Mouse (Mus musculus) liver, postnatal 0 days (tissue): Measurements from ENCODE around the gene Col10a1. TPM values are rescaled to one million over a fixed set of nuclear protein-coding genes. Genes with fewer than 3 reads are reported as not detected.
"Not testable (repeated sequence)": the region's sequence is repeated elsewhere in the genome, so short reads cannot be mapped to it uniquely, and the experiment has no call there.

Experiments
- ATAC-seq: fragments of 200-750 bp; cut with Nextera tagmentation; 2 replicates; pipeline ENCODE4 v1.8.0; 2017; ENCODE audit warnings: mild to moderate bottlenecking, moderate library complexity
- DNase-seq: peaks from one replicate; pipeline ENCODE4 v3.0.0-alpha.2; 2016
- H3K27ac ChIP-seq: fragments of 300-500 bp; sonication (generic); 2 replicates; pipeline ENCODE4 v1.5.1; 2014; ENCODE audit warnings: antibody characterized with exemption, moderate library complexity, mild to moderate bottlenecking, low read depth
- H3K27me3 ChIP-seq: fragments of 300-500 bp; sonication (generic); 2 replicates; pipeline ENCODE4 v1.6.1; 2014; ENCODE audit warnings: low read length, control low read depth, mixed read lengths; ENCODE audit not compliant: insufficient read depth
- H3K36me3 ChIP-seq: fragments of 300-500 bp; sonication (generic); replicated peaks from 2 replicates; pipeline ENCODE4 v1.6.1; 2014; ENCODE audit warnings: mild to moderate bottlenecking, control low read depth, low read length, moderate library complexity, mixed read lengths; ENCODE audit not compliant: insufficient read depth
- H3K4me1 ChIP-seq: fragments of 300-500 bp; sonication (generic); 2 replicates; pipeline ENCODE4 v1.6.1; 2014; ENCODE audit warnings: antibody characterized with exemption, mild to moderate bottlenecking, control low read depth; ENCODE audit not compliant: insufficient read depth
- H3K4me2 ChIP-seq: fragments of 300-500 bp; sonication (generic); 2 replicates; pipeline ENCODE4 v1.6.1; 2014; ENCODE audit warnings: low read depth, mild to moderate bottlenecking, low read length, moderate library complexity, mixed read lengths
- H3K4me3 ChIP-seq: fragments of 300-500 bp; sonication (generic); 2 replicates; pipeline ENCODE4 v1.5.1; 2014; ENCODE audit warnings: low read depth, low read length
- H3K9ac ChIP-seq: fragments of 300-500 bp; sonication (generic); replicated peaks from 2 replicates; pipeline ENCODE4 v1.6.1; 2014; ENCODE audit warnings: mild to moderate bottlenecking, moderate library complexity
- H3K9me3 ChIP-seq: fragments of 300-500 bp; sonication (generic); 2 replicates; pipeline ENCODE4 v1.6.1; 2016; ENCODE audit warnings: mild to moderate bottlenecking, control low read depth, low read length, mixed read lengths
- CTCF ChIP-seq: sonication (generic); IDR thresholded peaks from 2 replicates; pipeline ENCODE4 v1.5.1; 2016; ENCODE audit warnings: antibody characterized with exemption, low read depth
- EP300 ChIP-seq: IDR thresholded peaks from 2 replicates; pipeline ENCODE4 v1.6.1; 2016; ENCODE audit warnings: antibody characterized with exemption, low read depth, mild to moderate bottlenecking
- WGBS: fragments of 180-500 bp; shearing (Covaris S2); extraction: QIAGEN DNeasy Blood & Tissue Kit; methylation state at CpG from one replicate; pipeline ENCODE4 v1.1.7; 2014; ENCODE audit not compliant: insufficient replicate concordance; 5-methylcytosine and 5-hydroxymethylcytosine counted together
- polyA plus RNA-seq: library from polyadenylated mRNA; unstranded; fragments of >200 nt; fragmentation: Nextera tagmentation; extraction: Ambion mirVana; gene quantifications from 2 replicates; pipeline ENCODE4 v1.2.1, GENCODE M21; 2015

The Col10a1 gene
- polyA plus RNA-seq, 1 experiment from 2014 or later, result 0.08 TPM

GRCm38 (mm10) chr10:34373332-34373731, 16.4 kb upstream of the Col10a1 start:
- TF ChIP-seq CTCF (no peak), EP300 (no peak)
- no peaks in the 10 kb centered on the region for H3K36me3 ChIP-seq
- 84% methylated on average over 7 of the region's 7 CpGs for WGBS
- no peak overlapping the region for H3K4me2 ChIP-seq
- H3K27me3 ChIP-seq, result no peaks in the 10 kb centered on the region
- H3K27ac ChIP-seq, result no peak overlapping the region
- DNase-seq, result no peak
- H3K9ac ChIP-seq, result no peak overlapping the region
- ATAC-seq, result no peak
- no peaks in the 10 kb centered on the region for H3K9me3 ChIP-seq
- H3K4me1 ChIP-seq, result no peaks in the 10 kb centered on the region
- H3K4me3 ChIP-seq, result no peak overlapping the region

GRCm38 (mm10) chr10:34385636-34386035, 4.1 kb upstream of the Col10a1 start:
- 81% methylated on average over 5 of the region's 5 CpGs for WGBS
- ATAC-seq, result no peak
- TF ChIP-seq CTCF (no peak), EP300 (no peak)

DNA sequence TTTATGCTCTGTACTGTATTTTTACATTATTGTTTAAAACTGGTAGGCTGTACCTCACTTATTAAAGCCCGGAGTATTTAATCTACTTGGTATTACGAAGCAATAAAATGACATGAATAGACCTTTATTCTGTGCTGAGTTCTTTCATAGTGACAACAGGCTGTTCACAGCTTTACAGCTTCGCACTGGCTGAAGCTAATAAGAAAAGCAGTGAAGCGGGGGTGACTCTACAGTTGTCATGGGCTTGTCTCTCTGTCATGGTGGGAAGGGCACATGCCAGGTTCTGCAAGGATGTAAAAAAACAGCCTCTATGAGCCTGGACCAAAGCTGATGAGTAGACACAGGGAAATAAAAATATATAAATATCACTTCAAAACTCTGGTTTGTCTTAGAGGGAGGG, 7.2 kb downstream of the Col10a1 start:
- DNase-seq (no peak), ATAC-seq (no peak)
- H3K27me3 ChIP-seq, result no peaks in the 10 kb centered on the region
- H3K4me2 ChIP-seq, result no peak overlapping the region
- H3K4me1 ChIP-seq, result no peaks in the 10 kb centered on the region
- WGBS, result 82% methylated on average over 4 of the region's 4 CpGs
- no peak overlapping the region for H3K27ac ChIP-seq
- TF ChIP-seq EP300, result no peak
- no peak for TF ChIP-seq CTCF
- H3K4me3 ChIP-seq, result no peak overlapping the region
- H3K9ac ChIP-seq, result no peak overlapping the region
- no peaks in the 10 kb centered on the region for H3K9me3 ChIP-seq
- H3K36me3 ChIP-seq, result peaks cover 11% of the 10 kb centered on the region; the same call in 1 of the 2 replicates

More at GRCm38 (mm10) chr10:34385636-34386035, 4.1 kb upstream of the Col10a1 start:
- H3K36me3 ChIP-seq, result no peaks in the 10 kb centered on the region
- H3K4me3 ChIP-seq, result no peak overlapping the region
- DNase-seq, result no peak
- no peaks in the 10 kb centered on the region for H3K9me3 ChIP-seq
- no peaks in the 10 kb centered on the region for H3K27me3 ChIP-seq
- H3K9ac ChIP-seq, result no peak overlapping the region
- no peak overlapping the region for H3K4me2 ChIP-seq
- no peak overlapping the region for H3K27ac ChIP-seq
- no peaks in the 10 kb centered on the region for H3K4me1 ChIP-seq

GRCm38 (mm10) chr10:34399267-34399666, 9.5 kb downstream of the Col10a1 start:
- no peaks in the 10 kb centered on the region for H3K4me1 ChIP-seq
- no peak overlapping the region for H3K9ac ChIP-seq
- no peaks in the 10 kb centered on the region for H3K27me3 ChIP-seq
- no peak for DNase-seq
- no peaks in the 10 kb centered on the region for H3K9me3 ChIP-seq
- TF ChIP-seq CTCF (0 out of 2 replicates have a peak, but pooled peaks have one; percentile 2), EP300 (no peak)
- ATAC-seq, result no peak
- no peak overlapping the region for H3K27ac ChIP-seq
- H3K4me2 ChIP-seq, result no peak overlapping the region
- peaks cover 19% of the 10 kb centered on the region; the same call in 1 of the 2 replicates for H3K36me3 ChIP-seq
- H3K4me3 ChIP-seq, result no peak overlapping the region

DNA sequence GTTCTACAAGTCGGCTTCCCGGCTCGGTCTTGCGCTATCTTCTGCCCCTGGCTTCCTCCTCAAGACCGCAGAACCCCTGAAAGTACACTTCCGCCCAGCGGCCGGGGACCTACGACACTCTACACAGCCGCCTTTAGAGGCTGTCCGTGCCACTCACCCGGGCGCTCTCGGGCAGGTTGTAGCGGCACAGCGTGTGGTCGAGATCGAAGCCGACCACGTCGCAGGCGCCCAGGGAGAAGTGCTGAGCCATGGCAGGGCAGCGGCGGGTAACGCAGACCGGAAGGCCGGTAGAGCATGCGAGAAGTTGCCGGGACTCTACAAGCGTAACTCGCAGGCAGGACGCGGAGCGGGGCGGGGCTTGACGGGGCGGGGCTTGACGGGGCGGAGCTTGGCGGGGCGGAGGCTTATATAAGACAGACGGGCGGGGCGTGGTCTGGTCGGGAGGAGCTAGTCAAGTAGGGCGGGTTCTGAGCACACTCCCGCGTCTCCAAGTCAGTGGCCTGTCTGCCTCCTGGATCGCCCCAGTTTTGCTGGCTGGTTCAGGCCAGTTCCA, 28.5 kb downstream of the Col10a1 start, which contains the start of gene Nt5dc1:
TSS of gene Nt5dc1 (minus strand) at position 349 of the 553 bp plus-strand sequence.
- ATAC-seq, result peak; percentile 96
- WGBS, result under 1% methylated on average over 49 of the region's 49 CpGs
- H3K4me1 ChIP-seq, result peaks cover 10% of the 10 kb centered on the region

DNA sequence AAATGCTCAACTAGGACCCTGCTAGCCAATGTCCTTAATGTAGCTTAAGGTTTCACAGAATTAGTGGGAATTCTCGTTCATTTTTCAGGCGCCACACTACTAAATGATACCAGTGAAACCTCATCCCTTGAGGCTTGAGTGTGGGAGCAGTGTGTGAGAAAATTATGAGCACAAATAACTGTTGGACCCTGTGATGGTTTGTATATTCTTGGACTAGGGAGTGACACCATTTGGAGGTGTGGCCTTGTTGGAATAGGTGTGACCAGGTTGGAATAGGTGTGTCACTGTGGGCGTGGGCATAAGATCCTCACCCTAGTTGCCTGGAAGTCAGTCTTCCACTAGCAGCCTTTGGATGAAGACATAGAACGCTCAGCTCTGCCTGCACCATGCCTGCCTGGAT, 29.0 kb downstream of the Col10a1 start:
- H3K4me1 ChIP-seq, result peaks cover 10% of the 10 kb centered on the region
- not testable (repeated sequence) for H3K9ac ChIP-seq, H3K36me3 ChIP-seq, H3K9me3 ChIP-seq, DNase-seq, H3K27me3 ChIP-seq
- ATAC-seq, result peak; percentile 24
- WGBS, result 65% methylated on average over 4 of the region's 4 CpGs
- peak overlapping the region; percentile 96; the same call in 1 of the 2 replicates for H3K27ac ChIP-seq
- H3K4me3 ChIP-seq, result peak overlapping the region; percentile 88
- H3K4me2 ChIP-seq, result peak overlapping the region; percentile 71

More for the DNA sequence above, 28.5 kb downstream of the Col10a1 start, which contains the start of gene Nt5dc1:
- no peaks in the 10 kb centered on the region for H3K9me3 ChIP-seq
- peak; percentile 100 for DNase-seq
- peak within 1 kb of the TSS; percentile 71 for H3K4me2 ChIP-seq
- H3K27me3 ChIP-seq, result no peaks in the 10 kb centered on the region
- peak within 1 kb of the TSS; percentile 88 for H3K4me3 ChIP-seq
- peak within 1 kb of the TSS; percentile 96 for H3K27ac ChIP-seq
- no peak for TF ChIP-seq EP300
- TF ChIP-seq CTCF, result 0 out of 2 replicates have a peak, but pooled peaks have one; percentile 3
- no peaks in the 10 kb centered on the region for H3K36me3 ChIP-seq
- peak within 1 kb of the TSS; percentile 95 for H3K9ac ChIP-seq
